Mouse (Mus musculus): ENCODE measurements around the gene Glo1.

- TF ChIP-seq CTCF (IDR thresholded peaks at IDR 0.05) (no peak), POLR2A (IDR thresholded peaks at IDR 0.05; ENCODE audit: insufficient read depth, low read depth, low read length) (no peak)
Measured at GRCm38 (mm10) chr17:30619153-30619552, 7.5 kb downstream of the Glo1 start.
